ENCODE assay signal across 8 mouse cellular contexts in genomic region chr12:76417433-76417854, GRCm38 (mm10). TPM values are rescaled to one million over a fixed set of nuclear protein-coding genes. Genes with fewer than 3 reads are reported as not detected.
DNase-seq lines count a peak whose midpoint lies in the region; ATAC-seq and TF ChIP-seq lines count a peak whose summit lies in the region.

Gene Ppp1r36 (plus strand): TSS chr12:76417538.

- peak; percentile 49; the same call in 1 of the 2 replicates for ATAC-seq in heart, embryonic 11.5 days (replicated peaks; ENCODE audit: insufficient number of reproducible peaks, low FRiP score, low TSS enrichment)
- ATAC-seq in kidney, embryonic 16.5 days (ENCODE audit: low FRiP score, low TSS enrichment) = peak; percentile 91
- ATAC-seq in stomach, embryonic 16.5 days (ENCODE audit: insufficient read depth, low FRiP score) = peak; percentile 60; the same call in 1 of the 2 replicates

- TF ChIP-seq CTCF in spleen, adult 2 months (IDR thresholded peaks at IDR 0.05; ENCODE audit: extremely low read depth, insufficient read depth, insufficient read length, insufficient replicate concordance) = no peak

- H3K4me2 ChIP-seq in heart, embryonic 11.5 days = peak within 1 kb of the TSS; percentile 79
- peak within 1 kb of the TSS; percentile 82 for H3K4me2 ChIP-seq in kidney, embryonic 16.5 days (replicated peaks; ENCODE audit: low read depth, low read length)
- peak within 1 kb of the TSS; percentile 83 for H3K4me2 ChIP-seq in stomach, embryonic 16.5 days (ENCODE audit: low read depth, low read length)

- H3K4me1 ChIP-seq in spleen, adult 2 months (ENCODE audit: control insufficient read depth, insufficient read depth, insufficient read length) = no peaks in the 10 kb centered on the region
- H3K4me1 ChIP-seq in heart, embryonic 11.5 days (ENCODE audit: control insufficient read depth, insufficient read depth, low read length) = 0 out of 2 replicates have a peak, but pooled peaks cover 2% of the 10 kb centered on the region
- peaks cover 6% of the 10 kb centered on the region; the same call in 1 of the 2 replicates for H3K4me1 ChIP-seq in kidney, embryonic 16.5 days (ENCODE audit: insufficient read depth, low read length)
- H3K4me1 ChIP-seq in stomach, embryonic 16.5 days (ENCODE audit: control insufficient read depth, insufficient read depth, low read length) = 0 out of 2 replicates have a peak, but pooled peaks cover 3% of the 10 kb centered on the region

- no peak for TF ChIP-seq POLR2A in spleen, adult 2 months (IDR thresholded peaks at IDR 0.05; ENCODE audit: low read depth, low read length)

- no peak within 1 kb of the TSS for H3K27ac ChIP-seq in spleen, adult 2 months (ENCODE audit: insufficient read depth, low read length)
- H3K27ac ChIP-seq in heart, embryonic 11.5 days (ENCODE audit: low read depth, low read length) = peak within 1 kb of the TSS; percentile 50; the same call in 1 of the 2 replicates
- peak within 1 kb of the TSS; percentile 70; the same call in 1 of the 2 replicates for H3K27ac ChIP-seq in kidney, embryonic 16.5 days (ENCODE audit: low read length)
- no peak within 1 kb of the TSS; the same call in 1 of the 2 replicates for H3K27ac ChIP-seq in stomach, embryonic 16.5 days (ENCODE audit: low read length)

- H3K9ac ChIP-seq in heart, embryonic 11.5 days (ENCODE audit: low read depth, low read length) = peak within 1 kb of the TSS; percentile 71
- H3K9ac ChIP-seq in kidney, embryonic 16.5 days (replicated peaks; ENCODE audit: low read length) = peak within 1 kb of the TSS; percentile 61
- peak within 1 kb of the TSS; percentile 68 for H3K9ac ChIP-seq in stomach, embryonic 16.5 days (ENCODE audit: low read length)

- no peaks in the 10 kb centered on the region for H3K36me3 ChIP-seq in spleen, adult 2 months (ENCODE audit: control insufficient read depth, insufficient read depth, low read length)
- no peaks in the 10 kb centered on the region for H3K36me3 ChIP-seq in heart, embryonic 11.5 days (ENCODE audit: control insufficient read depth, insufficient read depth, low read length)
- H3K36me3 ChIP-seq in kidney, embryonic 16.5 days (ENCODE audit: insufficient read depth, low read length) = no peaks in the 10 kb centered on the region
- no peaks in the 10 kb centered on the region for H3K36me3 ChIP-seq in stomach, embryonic 16.5 days (ENCODE audit: control insufficient read depth, insufficient read depth, low read length)

- peaks cover 3% of the 10 kb centered on the region; the same call in 1 of the 2 replicates for H3K27me3 ChIP-seq in spleen, adult 2 months (ENCODE audit: control insufficient read depth, insufficient read depth, low read length)
- H3K27me3 ChIP-seq in heart, embryonic 11.5 days (ENCODE audit: control insufficient read depth, insufficient read depth, low read length) = no peaks in the 10 kb centered on the region
- H3K27me3 ChIP-seq in kidney, embryonic 16.5 days (ENCODE audit: insufficient read depth, low read length) = no peaks in the 10 kb centered on the region
- no peaks in the 10 kb centered on the region for H3K27me3 ChIP-seq in stomach, embryonic 16.5 days (ENCODE audit: control insufficient read depth, insufficient read depth, low read length)

- 28% methylated on average over 37 of the region's 37 CpGs for WGBS in spleen, adult 2 months
- under 1% methylated on average over 37 of the region's 37 CpGs for WGBS in heart, embryonic 11.5 days (ENCODE audit: insufficient replicate concordance)
- WGBS in kidney, embryonic 16.5 days = 1% methylated on average over 37 of the region's 37 CpGs
- WGBS in stomach, embryonic 16.5 days = 1% methylated on average over 37 of the region's 37 CpGs

- peak within 1 kb of the TSS; percentile 9; the same call in 1 of the 2 replicates for H3K4me3 ChIP-seq in spleen, adult 2 months (ENCODE audit: extremely low read depth, insufficient read depth, insufficient read length)
- peak within 1 kb of the TSS; percentile 48 for H3K4me3 ChIP-seq in heart, embryonic 11.5 days (ENCODE audit: low read depth, low read length)
- H3K4me3 ChIP-seq in kidney, embryonic 16.5 days (ENCODE audit: low read length) = peak within 1 kb of the TSS; percentile 49
- peak within 1 kb of the TSS; percentile 45 for H3K4me3 ChIP-seq in stomach, embryonic 16.5 days (replicated peaks; ENCODE audit: low read length)

- no peak for DNase-seq in spleen, adult 2 months (ENCODE audit: low read depth in 1 of 2, low spot score in 2 of 2)
- DNase-seq in spleen, postnatal 14 days (ENCODE audit: low spot score in 2 of 2) = no peak
- peak; percentile 19 for DNase-seq in lung, postnatal 14 days
- DNase-seq in spleen, postnatal 4 days (ENCODE audit: low spot score in 2 of 2) = no peak
- no peak for DNase-seq in c-Kit-positive CD71-positive TER-119-positive erythroid progenitor cells, embryonic 14.5 days (ENCODE audit: low spot score)

- H3K9me3 ChIP-seq in heart, embryonic 11.5 days (replicated peaks; ENCODE audit: control insufficient read depth, low read length) = no peaks in the 10 kb centered on the region; the same call in 1 of the 2 replicates
- peaks cover 6% of the 10 kb centered on the region for H3K9me3 ChIP-seq in kidney, embryonic 16.5 days (ENCODE audit: low read length)
- peaks cover 4% of the 10 kb centered on the region; the same call in 1 of the 2 replicates for H3K9me3 ChIP-seq in stomach, embryonic 16.5 days (replicated peaks; ENCODE audit: control insufficient read depth, low read length)

RNA-seq across cellular contexts. Expression of gene Ppp1r36, which starts in this region (rescaled TPM):
- not detected in 2 replicates for polyA plus RNA-seq in spleen, adult 2 months (2012; rRNA removed)
- 2.8 and 3.7 TPM in 2 replicates for polyA plus RNA-seq in heart, embryonic 11.5 days (2014; fragmentation: Nextera tagmentation; extraction: Ambion mirVana)
- polyA plus RNA-seq in kidney, embryonic 16.5 days (2015; fragmentation: Nextera tagmentation; extraction: Ambion mirVana) = 4.0 and 4.3 TPM in 2 replicates
- polyA plus RNA-seq in stomach, embryonic 16.5 days (2015; fragmentation: Nextera tagmentation; extraction: Ambion mirVana) = 3.2 and 3.3 TPM in 2 replicates

Comparison
In these comparisons a context has a peak if more than half of its experiments do, and no peak if none do; other contexts are left out.
1. H3K27ac ChIP-seq: peak in heart, embryonic 11.5 days (single experiment) and kidney, embryonic 16.5 days (single experiment); none in spleen, adult 2 months (single experiment) and stomach, embryonic 16.5 days (single experiment).
2. Peak in every context shown above with its lines, with median percentiles within 50 percentile points of each other: H3K4me3 ChIP-seq, ATAC-seq, H3K4me2 ChIP-seq and H3K9ac ChIP-seq.